Mouse (Mus musculus): ENCODE measurements at regions not wholly inside any gene's neighbourhood (a gene's known extent, or its start where the extent isn't known, plus 50 kb on each side); places are given as distances from the start of the nearest gene placed in this dataset.

GRCm38 (mm10) chr4:153220074-153220473 is 262.5 kb downstream of the Ajap1 start:
- no peak overlapping the region for H3K4me3 ChIP-seq (ENCODE audit: low read depth, low read length)
- DNase-seq (ENCODE audit: low spot score) = no peak
- no peak for ATAC-seq (replicated peaks; ENCODE audit: low FRiP score, low TSS enrichment, low read depth)
- no peaks in the 10 kb centered on the region for H3K9me3 ChIP-seq (ENCODE audit: control insufficient read depth, low read length)
- peaks cover 15% of the 10 kb centered on the region for H3K4me1 ChIP-seq (replicated peaks; ENCODE audit: control insufficient read depth, insufficient read depth, low read length)
- no peak overlapping the region for H3K4me2 ChIP-seq (ENCODE audit: low read length)
- 16% methylated on average over 7 of the region's 7 CpGs for WGBS
- no peak overlapping the region for H3K9ac ChIP-seq (ENCODE audit: low read length)
- no peaks in the 10 kb centered on the region for H3K36me3 ChIP-seq (ENCODE audit: control insufficient read depth, insufficient read depth, low read length)
- H3K27me3 ChIP-seq (replicated peaks; ENCODE audit: control insufficient read depth, insufficient read depth, low read length) = no peaks in the 10 kb centered on the region
- H3K27ac ChIP-seq (ENCODE audit: low read depth) = peak overlapping the region; percentile 22; the same call in 1 of the 2 replicates

GRCm38 (mm10) chr4:153217541-153217980 is 265.1 kb downstream of the Ajap1 start:
- peaks cover 11% of the 10 kb centered on the region for H3K4me1 ChIP-seq (replicated peaks; ENCODE audit: control insufficient read depth, insufficient read depth, low read length)
- ATAC-seq (replicated peaks; ENCODE audit: low FRiP score, low TSS enrichment, low read depth) (peak; percentile 57; the same call in 1 of the 2 replicates), DNase-seq (ENCODE audit: low spot score) (no peak)
- H3K27ac ChIP-seq (ENCODE audit: low read depth) = no peak overlapping the region
- H3K36me3 ChIP-seq (ENCODE audit: control insufficient read depth, insufficient read depth, low read length) = no peaks in the 10 kb centered on the region
- H3K4me2 ChIP-seq (ENCODE audit: low read length) = no peak overlapping the region
- H3K9ac ChIP-seq (ENCODE audit: low read length) = no peak overlapping the region
- WGBS = 66% methylated on average over 9 of the region's 9 CpGs
- H3K4me3 ChIP-seq (ENCODE audit: low read depth, low read length) = no peak overlapping the region
- H3K27me3 ChIP-seq (replicated peaks; ENCODE audit: control insufficient read depth, insufficient read depth, low read length) = no peaks in the 10 kb centered on the region
- H3K9me3 ChIP-seq (ENCODE audit: control insufficient read depth, low read length) = no peaks in the 10 kb centered on the region

GRCm38 (mm10) chr4:153212095-153212494 is 270.5 kb downstream of the Ajap1 start:
- no peak for DNase-seq (ENCODE audit: low spot score)

GRCm38 (mm10) chr4:153208822-153209221 is 273.8 kb downstream of the Ajap1 start:
- H3K27ac ChIP-seq (ENCODE audit: low read depth) = no peak overlapping the region
- H3K4me1 ChIP-seq (replicated peaks; ENCODE audit: control insufficient read depth, insufficient read depth, low read length) = no peaks in the 10 kb centered on the region; the same call in 1 of the 2 replicates
- H3K27me3 ChIP-seq (replicated peaks; ENCODE audit: control insufficient read depth, insufficient read depth, low read length) = 0 out of 2 replicates have a peak, but pooled peaks cover 4% of the 10 kb centered on the region
- DNase-seq (ENCODE audit: low spot score) (no peak), ATAC-seq (replicated peaks; ENCODE audit: low FRiP score, low TSS enrichment, low read depth) (no peak)
- no peak overlapping the region for H3K4me3 ChIP-seq (ENCODE audit: low read depth, low read length)
- no peak overlapping the region for H3K4me2 ChIP-seq (ENCODE audit: low read length)
- no peaks in the 10 kb centered on the region for H3K9me3 ChIP-seq (ENCODE audit: control insufficient read depth, low read length)
- 60% methylated on average over 2 of the region's 2 CpGs for WGBS
- no peaks in the 10 kb centered on the region for H3K36me3 ChIP-seq (ENCODE audit: control insufficient read depth, insufficient read depth, low read length)
- H3K9ac ChIP-seq (ENCODE audit: low read length) = no peak overlapping the region

More at GRCm38 (mm10) chr4:153212095-153212494, 270.5 kb downstream of the Ajap1 start:
- H3K9ac ChIP-seq (ENCODE audit: low read length) = no peak overlapping the region
- H3K4me2 ChIP-seq (ENCODE audit: low read length) = no peak overlapping the region
- H3K36me3 ChIP-seq (ENCODE audit: control insufficient read depth, insufficient read depth, low read length) = no peaks in the 10 kb centered on the region
- no peaks in the 10 kb centered on the region; the same call in 1 of the 2 replicates for H3K4me1 ChIP-seq (replicated peaks; ENCODE audit: control insufficient read depth, insufficient read depth, low read length)
- no peaks in the 10 kb centered on the region for H3K9me3 ChIP-seq (ENCODE audit: control insufficient read depth, low read length)
- WGBS = 46% methylated on average over 11 of the region's 11 CpGs
- no peak overlapping the region for H3K27ac ChIP-seq (ENCODE audit: low read depth)
- H3K4me3 ChIP-seq (ENCODE audit: low read depth, low read length) = no peak overlapping the region
- no peaks in the 10 kb centered on the region for H3K27me3 ChIP-seq (replicated peaks; ENCODE audit: control insufficient read depth, insufficient read depth, low read length)
- ATAC-seq (replicated peaks; ENCODE audit: low FRiP score, low TSS enrichment, low read depth) = no peak

- Histone ChIP-seq H3K4me1 (replicated peaks; ENCODE audit: control insufficient read depth, insufficient read depth, low read length) (no peaks in the 10 kb centered on the region; the same call in 1 of the 2 replicates), H3K4me3 (ENCODE audit: low read depth, low read length) (no peak overlapping the region), H3K27me3 (replicated peaks; ENCODE audit: control insufficient read depth, insufficient read depth, low read length) (0 out of 2 replicates have a peak, but pooled peaks cover 4% of the 10 kb centered on the region), H3K9ac (ENCODE audit: low read length) (no peak overlapping the region), H3K4me2 (ENCODE audit: low read length) (no peak overlapping the region), H3K9me3 (ENCODE audit: control insufficient read depth, low read length) (no peaks in the 10 kb centered on the region), H3K27ac (ENCODE audit: low read depth) (no peak overlapping the region), H3K36me3 (ENCODE audit: control insufficient read depth, insufficient read depth, low read length) (no peaks in the 10 kb centered on the region)
- no peak for ATAC-seq (replicated peaks; ENCODE audit: low FRiP score, low TSS enrichment, low read depth)
- no peak for DNase-seq (ENCODE audit: low spot score)
- WGBS = 72% methylated on average over 6 of the region's 6 CpGs
These were observed 274.4 kb downstream of the Ajap1 start for GRCm38 (mm10) chr4:153208215-153208614.

DNA sequence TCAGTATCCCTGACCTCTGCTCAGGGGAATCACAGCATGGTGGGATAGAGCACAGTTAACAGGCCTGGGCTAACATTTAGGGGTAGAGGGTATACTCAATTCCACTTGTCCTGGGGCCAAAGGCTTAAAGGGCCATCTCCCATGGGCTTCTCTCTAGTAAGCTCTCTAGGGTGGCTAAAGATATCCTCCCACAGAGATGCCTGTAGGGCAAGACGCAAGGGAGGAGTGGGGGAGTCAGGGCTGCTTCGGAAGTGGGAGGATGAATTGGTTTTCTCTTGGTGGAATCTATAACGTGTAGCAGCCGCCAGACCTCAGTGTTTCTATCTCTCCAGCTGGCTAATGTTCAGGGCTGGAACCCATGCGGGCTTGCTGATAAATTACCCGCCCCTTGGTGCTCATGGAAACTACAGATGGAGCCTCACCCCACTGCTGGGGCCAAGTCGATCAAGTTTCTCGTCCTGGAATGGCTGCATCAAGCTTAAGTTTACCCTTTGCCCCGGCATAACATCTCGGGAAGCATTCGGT is 275.0 kb downstream of the Ajap1 start:
- Histone ChIP-seq H3K4me1 (replicated peaks; ENCODE audit: control insufficient read depth, insufficient read depth, low read length) (no peaks in the 10 kb centered on the region; the same call in 1 of the 2 replicates), H3K9ac (ENCODE audit: low read length) (no peak overlapping the region), H3K4me3 (ENCODE audit: low read depth, low read length) (no peak overlapping the region), H3K27ac (ENCODE audit: low read depth) (no peak overlapping the region), H3K36me3 (ENCODE audit: control insufficient read depth, insufficient read depth, low read length) (no peaks in the 10 kb centered on the region), H3K4me2 (ENCODE audit: low read length) (no peak overlapping the region), H3K9me3 (ENCODE audit: control insufficient read depth, low read length) (no peaks in the 10 kb centered on the region), H3K27me3 (replicated peaks; ENCODE audit: control insufficient read depth, insufficient read depth, low read length) (0 out of 2 replicates have a peak, but pooled peaks cover 4% of the 10 kb centered on the region)
- no peak for ATAC-seq (replicated peaks; ENCODE audit: low FRiP score, low TSS enrichment, low read depth)
- no peak for DNase-seq (ENCODE audit: low spot score)
- WGBS = 39% methylated on average over 11 of the region's 11 CpGs

DNA sequence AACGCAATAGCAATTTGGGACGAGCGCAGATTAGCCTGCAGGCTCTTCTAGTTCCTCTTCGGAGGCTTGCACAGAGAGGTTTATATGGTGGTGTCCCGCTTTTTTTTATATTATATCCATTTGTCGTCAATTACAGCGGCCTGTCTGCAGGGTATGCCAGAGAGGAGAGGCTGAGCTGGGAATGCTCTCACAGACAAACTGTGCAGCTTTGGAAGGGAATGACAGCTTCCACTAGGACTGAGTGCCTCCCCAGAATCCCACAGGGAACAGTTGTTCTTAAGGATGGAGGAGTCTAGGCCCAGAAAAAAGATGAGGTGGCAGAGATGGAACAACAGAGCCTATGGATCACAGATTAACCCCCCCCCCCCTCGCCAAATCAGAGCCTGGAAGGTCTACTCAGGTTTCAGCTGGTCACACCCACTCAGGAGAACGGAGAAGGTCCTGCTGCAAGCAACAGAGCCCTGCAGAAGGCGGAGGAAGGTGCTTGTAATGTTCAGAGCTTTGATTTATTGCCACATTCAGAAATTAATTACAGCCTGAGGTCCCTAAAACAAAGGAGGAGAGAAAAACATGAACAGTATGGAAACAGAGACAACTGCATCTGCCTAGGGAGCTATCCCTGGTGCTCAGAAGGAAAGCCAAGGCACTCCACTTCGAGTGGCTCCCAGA is 275.7 kb downstream of the Ajap1 start:
- Histone ChIP-seq H3K9ac (ENCODE audit: low read length) (no peak overlapping the region), H3K36me3 (ENCODE audit: control insufficient read depth, insufficient read depth, low read length) (no peaks in the 10 kb centered on the region), H3K27ac (ENCODE audit: low read depth) (no peak overlapping the region), H3K9me3 (ENCODE audit: control insufficient read depth, low read length) (no peaks in the 10 kb centered on the region), H3K4me1 (replicated peaks; ENCODE audit: control insufficient read depth, insufficient read depth, low read length) (no peaks in the 10 kb centered on the region; the same call in 1 of the 2 replicates), H3K4me3 (ENCODE audit: low read depth, low read length) (no peak overlapping the region), H3K27me3 (replicated peaks; ENCODE audit: control insufficient read depth, insufficient read depth, low read length) (0 out of 2 replicates have a peak, but pooled peaks cover 4% of the 10 kb centered on the region), H3K4me2 (ENCODE audit: low read length) (no peak overlapping the region)
- 50% methylated on average over 11 of the region's 11 CpGs for WGBS
- ATAC-seq (replicated peaks; ENCODE audit: low FRiP score, low TSS enrichment, low read depth) (no peak), DNase-seq (ENCODE audit: low spot score) (no peak)

GRCm38 (mm10) chr4:153204764-153205163 is 277.8 kb downstream of the Ajap1 start:
- Histone ChIP-seq H3K4me1 (replicated peaks; ENCODE audit: control insufficient read depth, insufficient read depth, low read length) (no peaks in the 10 kb centered on the region; the same call in 1 of the 2 replicates), H3K36me3 (ENCODE audit: control insufficient read depth, insufficient read depth, low read length) (no peaks in the 10 kb centered on the region), H3K27me3 (replicated peaks; ENCODE audit: control insufficient read depth, insufficient read depth, low read length) (0 out of 2 replicates have a peak, but pooled peaks cover 4% of the 10 kb centered on the region), H3K9ac (ENCODE audit: low read length) (no peak overlapping the region), H3K4me2 (ENCODE audit: low read length) (no peak overlapping the region), H3K4me3 (ENCODE audit: low read depth, low read length) (no peak overlapping the region), H3K9me3 (ENCODE audit: control insufficient read depth, low read length) (no peaks in the 10 kb centered on the region), H3K27ac (ENCODE audit: low read depth) (no peak overlapping the region)
- 41% methylated on average over 7 of the region's 7 CpGs for WGBS
- DNase-seq (ENCODE audit: low spot score) = no peak
- ATAC-seq (replicated peaks; ENCODE audit: low FRiP score, low TSS enrichment, low read depth) = no peak

All from intestine, embryonic 14.5 days (tissue).